Mouse (Mus musculus) urinary bladder, postnatal 36 days (tissue): ENCODE data around the gene Exosc5.

Experiments used
- DNase-seq, 2 experiments: peaks; one replicate each; pipeline ENCODE4 v3.0.0; 2022; ENCODE audit warnings: low spot score in 2 of 2, mixed read lengths in 1 of 2

Exosc5 gene

GRCm38 (mm10) chr7:25705801-25706251, 46.9 kb downstream of the Exosc5 start:
- DNase-seq = peak; percentile 42 to 50

- no peak for DNase-seq
These were observed 47.7 kb downstream of the Exosc5 start for GRCm38 (mm10) chr7:25706578-25707170.

DNA sequence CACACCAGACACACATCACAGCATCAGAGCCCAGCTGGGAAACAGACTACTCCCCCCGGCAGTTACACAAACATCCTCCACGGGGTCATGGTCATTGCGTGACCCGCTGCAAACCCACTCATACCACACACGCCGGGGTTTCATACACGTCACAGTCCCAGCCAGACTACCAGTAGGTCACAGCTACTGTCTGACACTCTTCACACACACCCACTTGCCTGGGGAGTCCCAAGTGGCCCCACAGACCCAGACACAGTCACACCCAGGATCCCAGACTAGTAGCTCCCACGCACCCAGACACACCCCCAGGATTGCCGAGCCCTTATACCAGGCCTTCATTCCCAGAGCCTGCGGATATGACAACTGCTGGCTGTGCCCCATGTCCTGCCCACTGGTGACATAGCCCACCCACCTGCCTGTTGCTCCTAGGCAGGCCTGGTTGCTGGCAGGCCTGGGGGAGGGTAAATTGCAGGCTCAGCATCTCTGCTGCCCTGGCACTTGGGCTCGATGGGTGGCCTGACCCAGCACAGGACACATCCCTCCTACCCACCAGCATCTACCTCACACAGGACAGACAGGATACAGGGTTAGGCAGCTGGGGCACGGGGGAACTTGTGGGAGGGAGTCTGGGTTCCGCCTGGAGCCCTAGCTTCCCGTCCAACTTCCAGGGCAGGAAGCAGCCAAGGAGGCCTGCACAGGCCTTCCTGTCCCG, 48.8 kb downstream of the Exosc5 start:
- no peak for DNase-seq

DNA sequence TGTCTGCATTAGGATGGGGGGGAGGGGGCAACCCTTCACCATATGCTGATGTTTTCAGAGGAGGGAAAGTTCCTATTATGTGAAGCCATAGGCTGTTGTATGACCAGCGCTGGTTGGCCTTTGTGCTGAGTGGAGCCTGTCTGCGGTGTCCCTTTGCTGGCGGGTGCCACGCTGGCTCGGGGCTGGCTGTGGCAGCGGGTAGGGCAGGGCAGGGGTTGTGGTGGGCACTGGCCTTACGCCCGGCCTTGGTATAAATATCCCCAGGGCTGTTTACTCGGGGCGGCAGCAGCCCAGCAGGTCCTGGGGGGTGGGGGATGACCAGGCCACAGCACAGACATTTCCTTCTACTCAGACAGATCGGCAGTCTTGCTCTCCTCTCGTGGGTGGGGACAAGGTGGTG, 51.0 kb downstream of the Exosc5 start:
- DNase-seq = no peak

DNA sequence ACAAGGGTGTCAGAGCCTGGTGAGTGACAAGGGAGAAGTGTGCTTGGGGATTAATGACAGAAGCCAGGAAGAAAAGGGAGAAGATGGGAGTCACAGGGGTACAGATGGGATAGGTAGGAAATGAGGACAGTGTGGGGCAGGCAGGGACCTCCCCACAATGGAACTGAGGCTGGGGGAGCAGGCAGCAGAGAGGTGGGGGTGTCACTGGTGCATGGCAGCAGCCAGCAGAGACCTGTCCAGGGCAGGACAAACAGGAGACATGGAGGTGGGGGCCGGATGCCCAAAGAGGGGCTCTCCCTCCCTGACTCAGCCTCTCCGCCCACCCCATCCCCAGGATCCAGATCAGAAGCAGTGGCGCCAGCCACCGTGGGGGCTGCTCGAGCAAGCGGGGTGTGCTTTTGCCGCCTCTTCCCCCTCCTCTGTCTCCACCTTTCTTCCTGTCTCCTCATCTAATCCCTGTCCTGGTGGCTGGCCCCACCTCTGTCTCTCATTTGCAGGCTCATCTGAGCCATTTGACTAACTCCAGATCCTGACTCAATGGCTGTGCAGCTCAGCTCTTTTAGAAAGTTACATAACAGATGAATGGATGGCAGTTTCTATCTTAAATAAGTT, 51.7 kb downstream of the Exosc5 start:
- DNase-seq = no peak

DNA sequence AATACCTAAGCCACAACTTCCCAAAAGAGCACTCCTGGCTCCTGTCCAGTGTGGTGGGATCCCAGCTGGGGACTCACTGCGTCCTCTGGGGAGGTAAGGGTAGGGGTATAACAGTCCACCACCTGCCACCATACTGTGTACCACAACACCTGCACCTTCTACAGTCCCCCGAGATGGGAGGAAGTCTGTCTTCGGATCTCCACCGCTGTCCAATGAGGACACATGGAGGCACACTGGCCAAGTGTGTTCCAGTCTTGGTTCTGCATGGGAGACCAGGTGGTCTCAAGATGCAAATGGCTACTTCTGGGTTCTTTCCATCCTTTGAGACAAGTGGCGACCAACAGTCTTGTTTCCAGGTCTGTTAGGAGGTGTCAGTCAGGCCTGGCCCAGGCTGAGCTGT, 52.2 kb downstream of the Exosc5 start:
- DNase-seq = no peak

GRCm38 (mm10) chr7:25711731-25712197, 52.8 kb downstream of the Exosc5 start:
- DNase-seq = peak; percentile 77 to 82

- no peak for DNase-seq
These were observed 53.8 kb downstream of the Exosc5 start for GRCm38 (mm10) chr7:25712801-25713200.

GRCm38 (mm10) chr7:25714581-25714980, 55.6 kb downstream of the Exosc5 start:
- no peak for DNase-seq

- DNase-seq = no peak
These were observed 56.8 kb downstream of the Exosc5 start for GRCm38 (mm10) chr7:25715731-25716271.

- DNase-seq = no peak
These were observed 58.5 kb downstream of the Exosc5 start for GRCm38 (mm10) chr7:25717478-25717877.

DNA sequence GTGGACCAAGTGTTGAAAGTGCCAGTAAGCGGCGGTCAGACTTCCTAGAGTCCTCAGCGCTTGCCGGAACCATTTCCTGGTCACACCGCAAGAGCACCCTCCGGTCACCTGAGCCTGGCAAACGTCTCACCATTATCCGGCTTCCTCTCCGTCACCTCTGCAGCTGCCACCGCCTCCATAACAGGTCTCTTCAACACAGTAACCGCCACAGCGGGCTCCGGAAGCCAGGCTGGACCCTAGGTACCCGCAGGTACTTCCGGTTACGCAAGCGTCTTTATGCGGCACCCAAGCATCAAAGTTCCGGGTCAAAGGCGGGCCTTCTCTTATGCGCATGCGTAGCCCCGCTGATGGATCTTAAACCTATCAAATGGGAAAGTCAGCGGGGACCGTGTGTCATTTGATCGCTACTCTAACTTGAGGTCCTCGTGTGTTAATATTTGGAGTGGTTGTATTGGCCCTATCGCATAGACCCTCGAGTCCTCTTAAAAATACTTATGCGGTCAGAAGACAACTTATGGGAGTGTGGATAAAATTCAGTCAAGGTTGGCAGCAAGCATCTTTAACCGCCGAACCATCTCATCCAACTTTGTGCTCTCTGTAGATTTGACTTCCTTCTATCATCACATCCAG, 59.9 kb downstream of the Exosc5 start, which contains the start of gene Ccdc97:
Ccdc97 (minus strand) TSS at position 301 of the 630 bp plus-strand sequence.
- DNase-seq = peak; percentile 89 to 93

DNA sequence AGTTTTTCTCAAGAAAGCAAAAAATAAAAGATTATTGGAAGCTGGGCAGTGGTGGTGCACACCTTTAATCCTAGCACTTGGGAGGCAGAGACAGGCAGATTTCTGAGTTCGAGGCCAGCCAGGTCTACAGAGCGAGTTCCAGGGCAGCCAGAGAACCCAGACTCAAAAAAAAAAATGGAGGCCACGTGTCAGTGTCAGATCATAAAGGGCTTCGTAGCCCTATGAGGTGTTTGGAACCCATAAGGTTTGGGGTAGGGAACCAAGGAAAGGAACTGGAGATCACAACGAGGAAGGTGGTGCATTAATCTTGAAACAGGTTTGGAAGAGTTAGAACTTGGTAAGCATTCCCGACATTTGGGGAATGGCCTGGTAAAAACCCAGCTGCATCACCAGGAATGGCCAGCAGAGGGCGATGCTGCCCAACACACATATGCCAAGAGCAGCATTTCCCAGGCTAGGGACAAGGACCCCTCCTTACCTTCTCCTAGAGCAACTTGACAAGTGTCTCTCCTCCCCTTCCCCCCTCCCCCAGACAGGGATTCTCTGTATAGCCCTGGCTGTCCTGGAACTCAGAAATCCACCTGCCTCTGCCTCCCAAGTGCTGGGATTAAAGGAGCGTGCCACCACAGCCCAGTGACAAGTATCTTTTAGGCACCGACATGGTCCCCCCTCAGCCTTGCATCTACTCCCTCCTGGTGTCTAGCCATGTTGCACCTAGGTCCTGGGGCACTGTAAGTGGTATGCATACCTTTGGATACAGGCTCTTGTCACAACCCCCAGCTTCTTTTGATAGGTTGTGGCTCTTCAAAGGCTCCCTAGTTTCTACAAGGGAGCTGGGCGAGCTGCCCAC, 61.0 kb downstream of the Exosc5 start:
- DNase-seq = peak; percentile 67 to 75

DNA sequence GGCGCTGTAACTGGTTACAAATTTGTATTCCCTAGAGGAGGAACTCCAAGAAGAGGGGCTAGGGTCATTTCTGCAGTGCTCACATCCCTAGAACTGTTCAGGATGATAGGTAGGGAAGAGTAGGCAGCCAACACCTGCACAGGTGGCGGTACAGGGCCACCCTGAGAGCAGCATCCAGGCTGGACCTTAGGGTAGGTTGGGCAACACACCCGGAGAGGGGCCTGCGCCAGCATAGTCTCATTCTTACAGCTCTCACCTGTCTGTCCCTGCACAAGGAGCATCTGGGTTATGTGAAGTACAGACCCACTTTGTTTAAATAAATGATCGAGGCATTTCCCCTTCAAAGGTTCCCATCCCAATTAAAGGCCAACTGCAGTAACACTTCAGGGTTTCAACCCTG, 61.8 kb downstream of the Exosc5 start:
- DNase-seq = no peak
